Mouse (Mus musculus): ENCODE results near the gene 1810013L24Rik.
A peak's percentile ranks its signal among the peaks of the same experiment; 100 is the strongest.
"Not testable (repeated sequence)": the region's sequence is repeated elsewhere in the genome, so short reads cannot be mapped to it uniquely, and the experiment has no call there.

The 1810013L24Rik gene

DNA sequence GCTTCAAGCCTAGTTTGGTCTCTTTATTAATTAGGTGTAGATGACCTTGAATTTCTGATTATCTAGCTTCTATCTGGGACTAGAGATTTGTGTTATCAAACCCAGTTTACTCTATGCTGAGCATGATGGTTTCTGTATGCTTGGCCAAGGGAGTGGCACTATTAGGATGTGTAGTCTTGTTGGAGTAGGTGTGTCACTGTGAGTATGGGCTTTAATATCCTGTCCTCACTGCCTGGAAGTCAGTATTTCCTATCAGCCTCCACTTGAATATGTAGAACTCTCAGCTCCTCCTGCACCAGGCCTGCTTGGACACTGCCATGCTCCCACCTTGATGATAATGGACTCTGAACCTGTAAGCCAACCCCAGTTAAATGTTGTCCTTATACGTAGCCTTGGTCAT, 7.0 kb downstream of the 1810013L24Rik start:
- no peak for DNase-seq (ENCODE audit: low spot score in 2 of 2)

DNA sequence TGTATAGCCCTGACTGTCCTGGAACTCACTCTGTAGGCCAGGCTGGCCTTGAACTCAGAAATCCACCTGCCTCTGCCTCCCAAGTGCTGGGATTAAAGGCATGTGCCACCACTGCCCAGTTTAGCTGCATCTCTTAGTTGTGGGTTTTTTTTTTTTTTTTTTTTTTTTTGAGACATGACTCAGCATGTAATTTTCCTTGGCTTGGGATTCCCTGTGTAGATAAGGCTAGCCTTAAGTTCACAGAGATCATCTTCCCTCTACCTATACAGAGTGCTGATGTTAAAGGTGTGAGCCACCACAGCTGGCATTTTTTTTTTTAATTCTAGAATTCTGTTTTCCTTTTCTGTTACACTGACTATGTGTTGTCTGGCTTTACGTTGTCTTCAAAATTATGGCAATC, 7.7 kb downstream of the 1810013L24Rik start:
- no peak for DNase-seq (ENCODE audit: low spot score in 2 of 2)

DNA sequence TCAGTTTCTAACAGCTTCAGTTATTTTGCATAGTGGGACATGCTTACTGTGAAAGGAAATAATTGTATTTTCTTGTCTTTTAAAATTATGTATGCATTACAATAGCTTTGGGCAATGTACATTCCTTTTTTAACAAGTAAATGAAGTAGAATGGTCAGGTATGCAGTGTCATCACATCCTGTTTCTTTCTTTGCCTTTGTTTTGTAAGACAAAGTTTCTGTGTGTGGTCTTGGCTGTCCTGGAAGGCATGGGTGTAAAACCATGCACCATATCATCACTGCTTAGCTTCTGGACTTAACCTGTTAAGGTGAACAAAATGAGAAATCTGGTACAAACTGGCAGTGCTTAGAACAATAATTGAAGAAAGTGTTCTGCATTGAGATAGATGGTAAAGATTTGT, 9.0 kb downstream of the 1810013L24Rik start:
- DNase-seq (ENCODE audit: low spot score in 2 of 2): no peak

DNA sequence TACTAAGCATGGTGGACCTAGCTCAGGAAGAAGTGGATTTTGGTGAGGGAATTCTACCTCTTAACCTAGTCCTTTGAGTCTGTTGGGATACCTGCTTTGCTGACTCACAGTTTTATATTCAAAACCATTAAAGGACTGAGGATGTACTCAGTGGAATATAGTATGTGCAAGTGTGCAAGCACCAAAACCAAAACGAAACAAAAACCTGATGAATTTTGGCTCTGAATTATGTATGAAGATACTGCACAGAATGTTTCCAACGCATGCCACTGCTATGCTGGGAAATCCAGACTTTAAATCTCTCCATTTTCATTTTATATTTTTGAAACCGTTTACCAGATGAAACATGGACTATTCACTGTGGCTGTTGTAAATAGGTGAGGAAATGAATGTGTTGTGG, 10.7 kb downstream of the 1810013L24Rik start:
- DNase-seq (ENCODE audit: low spot score in 2 of 2): no peak

DNA sequence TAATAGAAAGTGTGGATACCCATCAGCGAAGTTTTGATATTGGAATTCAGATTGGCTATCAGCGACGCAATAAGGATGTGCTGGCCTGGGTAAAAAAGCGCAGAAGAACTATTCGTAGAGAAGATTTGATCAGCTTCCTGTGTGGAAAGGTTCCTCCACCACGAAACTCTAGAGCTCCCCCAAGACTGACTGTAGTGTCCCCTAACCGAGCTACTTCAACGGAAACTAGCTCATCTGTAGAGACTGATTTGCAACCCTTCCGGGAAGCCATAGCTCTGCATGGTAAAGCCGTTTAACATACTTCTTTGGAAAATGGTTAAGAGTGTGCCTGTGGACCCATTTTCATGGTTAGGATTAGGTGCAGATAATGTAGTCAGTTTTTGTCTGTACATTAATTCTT, 13.1 kb downstream of the 1810013L24Rik start:
- no peak for DNase-seq (ENCODE audit: low spot score in 2 of 2)

DNA sequence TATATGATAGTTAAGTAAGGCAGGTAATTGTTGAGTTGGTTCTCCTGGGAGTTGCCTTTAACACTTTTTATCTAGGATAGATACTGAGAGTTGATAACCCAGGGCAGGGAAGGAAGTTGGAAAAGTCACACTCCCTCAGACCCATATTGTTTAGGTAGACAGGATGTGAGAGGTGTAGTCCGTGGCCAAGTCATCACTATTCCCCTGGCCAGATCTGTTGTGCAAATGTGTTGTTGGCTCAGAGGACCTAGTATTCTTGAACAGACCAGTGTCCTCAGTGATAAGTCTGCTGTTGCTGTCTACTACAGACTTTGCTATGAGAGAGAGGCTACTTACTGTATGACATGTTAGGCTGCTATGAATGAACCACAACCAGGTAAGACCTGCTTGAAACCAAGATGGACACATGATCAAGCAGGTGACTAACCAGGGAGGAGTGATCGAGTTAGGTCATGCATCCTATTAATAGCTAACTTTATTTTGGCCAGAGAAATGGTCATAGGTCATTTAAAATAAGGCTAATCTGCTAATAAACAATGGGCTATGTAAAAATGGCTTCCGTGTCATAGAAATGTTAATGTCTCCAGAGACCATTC, 13.8 kb downstream of the 1810013L24Rik start:
- DNase-seq (ENCODE audit: low spot score in 2 of 2): no peak

DNA sequence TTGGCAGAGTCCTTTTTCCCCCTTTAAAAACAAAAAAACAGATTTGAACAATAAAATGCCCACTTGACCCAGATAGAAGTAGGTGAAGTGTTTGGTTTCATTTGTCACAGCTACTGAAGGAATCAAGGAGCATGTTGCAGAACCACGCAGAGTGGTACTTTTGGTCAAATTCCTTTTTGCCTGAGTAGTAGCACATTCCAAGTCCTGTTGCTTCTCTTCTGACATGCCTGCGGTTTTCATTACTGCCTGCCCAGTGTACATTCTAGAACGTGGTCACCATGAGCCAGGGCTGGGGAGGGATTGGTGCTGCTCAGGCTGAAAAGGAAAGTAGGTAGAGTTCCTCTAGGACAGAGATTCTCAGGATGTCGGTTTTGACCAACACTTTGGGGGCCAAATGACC, 16.1 kb downstream of the 1810013L24Rik start:
- DNase-seq (ENCODE audit: low spot score in 2 of 2): no peak

DNA sequence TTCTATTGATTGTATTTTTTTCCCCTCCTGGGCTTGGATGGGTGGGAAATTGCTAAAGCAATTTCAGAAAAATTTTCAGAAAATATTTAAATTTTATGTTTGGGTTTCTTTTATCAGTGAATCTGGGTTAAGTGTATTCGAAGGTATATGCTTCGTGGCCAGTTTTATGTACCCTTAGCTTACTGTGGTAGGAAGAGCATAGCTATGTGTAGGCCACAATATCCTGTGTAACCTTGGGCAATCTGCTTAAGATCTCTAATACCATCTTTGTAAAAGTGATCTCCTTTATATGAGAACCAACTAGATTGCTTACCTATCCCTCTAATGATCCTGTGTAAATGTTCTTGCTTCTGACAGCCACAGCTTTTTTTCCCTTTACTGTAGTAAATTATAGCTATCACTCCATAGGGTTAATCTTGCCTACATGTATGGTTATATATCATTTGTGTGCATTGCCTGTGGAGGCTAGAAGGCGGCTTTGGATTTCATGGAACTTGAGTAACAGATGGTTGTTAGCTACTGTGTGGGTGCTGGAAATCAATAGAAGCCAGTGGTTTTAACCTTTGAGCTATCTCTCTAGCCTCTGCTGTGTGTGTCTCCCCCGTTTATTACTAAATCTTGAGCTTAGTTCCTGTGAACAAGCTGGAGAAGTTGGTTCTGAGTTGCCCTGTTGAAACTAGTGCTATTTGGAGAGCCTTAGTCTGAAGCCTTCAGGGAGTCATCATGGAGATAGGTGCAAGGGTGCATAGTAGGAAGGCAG, 18.6 kb downstream of the 1810013L24Rik start:
- DNase-seq (ENCODE audit: low spot score in 2 of 2): no peak

DNA sequence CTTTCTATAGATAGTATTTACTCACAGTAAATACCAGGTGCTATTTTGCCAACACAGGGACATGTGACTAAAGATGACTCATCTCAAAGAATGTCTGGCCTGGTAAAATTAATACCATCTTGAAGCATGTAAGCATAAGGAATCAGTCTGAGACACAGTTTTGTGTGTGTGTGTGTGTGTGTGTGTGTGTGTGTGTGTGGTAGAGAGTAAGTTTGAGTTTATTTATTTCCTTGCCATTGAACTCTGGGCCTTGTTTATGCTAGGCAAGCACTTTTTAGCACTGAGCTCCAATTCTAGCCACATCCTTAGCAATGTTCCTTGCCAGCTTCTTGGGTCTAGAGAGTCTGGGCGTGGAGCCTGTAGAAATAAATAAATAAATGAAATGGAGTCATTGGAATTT, 20.0 kb downstream of the 1810013L24Rik start:
- no peak for DNase-seq (ENCODE audit: low spot score in 2 of 2)

DNA sequence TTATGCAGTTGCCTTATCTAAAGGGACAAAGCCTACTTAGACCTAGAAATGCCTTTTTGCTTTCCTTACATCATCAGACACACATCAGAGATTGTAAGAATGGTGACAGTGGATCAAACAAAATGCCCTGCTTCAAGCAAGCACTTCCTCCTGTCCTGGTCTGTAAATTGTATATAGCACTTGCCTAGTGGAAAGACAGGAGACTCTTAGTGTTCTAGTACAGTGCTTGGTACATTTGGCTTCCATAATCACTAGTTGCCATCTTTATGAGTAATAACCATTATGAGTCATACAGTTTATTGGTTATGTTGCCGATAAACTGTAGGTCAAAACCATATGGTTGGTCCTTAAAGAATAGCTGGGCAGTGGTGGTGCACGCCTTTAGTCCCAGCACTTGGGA, 25.2 kb downstream of the 1810013L24Rik start:
- DNase-seq (ENCODE audit: low spot score in 2 of 2): no peak

DNA sequence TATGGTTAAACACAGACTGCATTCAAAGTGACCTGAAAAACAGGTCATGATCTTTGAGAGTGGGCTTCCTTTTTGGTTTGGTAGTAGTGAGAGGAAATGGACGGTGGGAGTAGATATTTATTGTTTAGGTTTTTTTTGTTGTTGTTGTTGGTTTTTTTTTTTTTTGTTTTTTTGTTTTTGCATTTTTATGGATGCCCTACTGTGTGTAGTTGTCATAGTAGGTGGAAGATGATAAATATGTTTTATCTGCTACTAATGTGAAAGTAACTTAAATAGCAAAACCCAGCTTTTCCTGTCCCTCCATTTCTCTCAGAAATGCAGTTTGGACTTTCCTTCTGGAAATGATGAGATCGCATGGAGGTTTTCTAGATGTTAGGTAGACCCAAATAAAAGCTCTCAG, 26.9 kb downstream of the 1810013L24Rik start:
- DNase-seq (ENCODE audit: low spot score in 2 of 2): no peak

DNA sequence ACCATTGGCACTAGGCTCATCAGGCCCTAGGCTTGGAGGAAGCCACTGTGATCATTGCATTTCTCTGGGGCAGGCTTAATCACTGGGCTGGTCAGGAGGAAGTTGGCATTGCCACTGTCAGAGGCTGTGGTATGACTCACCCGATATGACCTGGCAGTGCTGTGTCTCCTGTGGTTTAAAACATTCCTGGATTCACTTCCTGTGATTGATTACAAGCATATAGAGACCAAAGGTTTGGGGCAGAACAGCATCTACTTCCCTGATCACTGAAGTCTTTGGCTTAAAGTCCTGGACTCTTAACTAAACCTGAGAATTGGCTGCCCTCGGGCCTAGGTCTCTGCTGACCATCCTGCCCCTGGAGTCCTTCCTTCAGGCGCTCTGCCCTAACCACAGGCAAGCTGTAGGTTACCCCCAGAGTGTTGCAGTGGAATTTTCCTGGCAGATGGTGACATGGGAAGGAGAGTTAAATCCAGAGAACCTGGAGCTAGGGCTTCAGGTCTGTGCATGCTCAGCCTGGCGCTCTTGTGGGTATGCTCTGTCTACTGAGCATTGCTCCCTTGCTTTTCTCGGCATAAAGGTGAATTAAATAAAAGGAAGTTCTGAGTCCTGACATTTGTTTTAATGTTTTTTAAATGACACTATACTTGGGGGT, 32.6 kb downstream of the 1810013L24Rik start:
- DNase-seq (ENCODE audit: low spot score in 2 of 2): no peak

DNA sequence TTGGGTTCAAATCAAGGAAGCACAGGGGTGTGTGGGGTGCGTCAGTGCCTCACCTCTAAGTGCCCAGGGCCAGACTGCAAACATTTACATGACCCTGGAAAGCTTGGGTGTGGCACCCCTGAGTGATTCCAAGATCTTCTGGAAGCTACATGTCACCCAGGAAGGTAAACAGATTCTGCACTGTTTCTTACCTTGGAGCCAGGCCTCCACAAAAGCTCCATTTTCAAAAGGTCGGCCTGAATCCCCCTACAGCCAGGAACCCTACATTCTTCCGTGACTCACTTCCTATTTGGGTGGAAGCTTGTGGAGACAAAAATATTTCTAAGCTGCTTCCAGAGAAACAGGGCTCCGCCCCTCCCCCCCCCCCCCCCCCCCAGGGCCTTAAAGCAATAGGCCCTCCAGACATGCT, 34.3 kb downstream of the 1810013L24Rik start:
- DNase-seq (ENCODE audit: low spot score in 2 of 2): no peak

DNA sequence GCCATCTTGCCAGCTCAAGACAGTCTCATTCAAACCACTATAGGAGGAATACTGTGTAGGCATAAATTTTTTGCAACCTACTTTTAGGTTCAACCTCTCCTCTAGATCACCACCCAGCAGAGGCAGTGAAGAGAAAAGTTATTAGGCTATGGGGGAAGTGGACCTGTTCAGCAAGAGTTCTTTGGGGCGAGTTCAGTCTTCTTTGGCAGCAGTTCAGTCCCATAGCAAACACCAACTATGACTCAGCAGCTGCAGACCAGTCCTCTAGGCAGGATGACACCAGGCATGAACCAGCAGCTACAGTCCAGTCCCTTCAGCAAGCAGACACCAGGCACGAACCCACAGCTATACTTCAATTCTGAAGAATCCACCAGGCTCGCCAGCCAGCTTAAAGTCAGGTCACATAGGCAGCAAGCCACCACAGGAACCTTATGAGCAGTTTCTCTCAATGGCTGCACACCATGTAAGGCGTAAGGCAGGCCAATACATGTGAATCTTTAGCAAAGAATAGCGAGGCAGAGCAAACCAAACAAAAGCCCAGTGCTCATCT, 37.6 kb downstream of the 1810013L24Rik start:
- no peak for DNase-seq (ENCODE audit: low spot score in 2 of 2)

DNA sequence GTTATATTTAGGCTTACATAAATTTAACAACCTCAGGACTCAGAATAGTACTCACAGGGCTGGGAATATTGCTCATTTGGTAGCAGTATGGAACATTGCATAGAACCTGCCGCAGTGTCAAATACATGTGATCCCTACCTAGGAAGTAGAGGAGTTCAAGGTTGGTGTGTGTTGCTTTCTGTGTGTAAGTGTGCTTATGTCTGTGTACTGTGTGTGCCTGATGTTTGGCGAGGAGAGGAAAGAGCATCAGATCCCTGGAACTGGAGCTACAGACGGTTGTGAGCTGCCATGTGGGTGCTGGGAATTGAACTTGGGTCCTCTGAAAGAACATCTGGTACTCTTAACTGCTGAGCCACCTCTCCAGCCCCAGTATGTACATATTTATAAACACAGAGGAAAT, 38.6 kb downstream of the 1810013L24Rik start:
- no peak for DNase-seq (ENCODE audit: low spot score in 2 of 2)

DNA sequence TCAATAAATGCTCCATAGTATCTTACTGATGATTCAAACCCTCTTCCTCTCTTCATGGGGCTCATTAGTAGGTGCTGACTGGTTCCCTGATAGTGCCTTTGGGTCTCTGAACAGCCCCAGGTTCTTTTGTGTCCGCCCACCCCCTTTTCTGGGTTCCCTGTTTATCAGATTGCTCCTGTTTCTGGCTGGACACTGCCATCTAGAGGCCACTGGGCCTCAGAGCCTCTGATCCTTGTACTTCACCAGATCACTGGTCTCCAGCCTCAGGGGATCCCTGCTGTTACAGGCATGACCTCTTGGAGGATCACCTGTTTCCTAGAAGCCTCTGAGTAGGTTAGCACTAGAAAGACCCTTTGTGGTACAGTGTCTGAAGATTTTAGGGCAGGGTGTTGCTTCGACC, 39.8 kb downstream of the 1810013L24Rik start:
- DNase-seq (ENCODE audit: low spot score in 2 of 2): peak; percentile 47 to 74

DNA sequence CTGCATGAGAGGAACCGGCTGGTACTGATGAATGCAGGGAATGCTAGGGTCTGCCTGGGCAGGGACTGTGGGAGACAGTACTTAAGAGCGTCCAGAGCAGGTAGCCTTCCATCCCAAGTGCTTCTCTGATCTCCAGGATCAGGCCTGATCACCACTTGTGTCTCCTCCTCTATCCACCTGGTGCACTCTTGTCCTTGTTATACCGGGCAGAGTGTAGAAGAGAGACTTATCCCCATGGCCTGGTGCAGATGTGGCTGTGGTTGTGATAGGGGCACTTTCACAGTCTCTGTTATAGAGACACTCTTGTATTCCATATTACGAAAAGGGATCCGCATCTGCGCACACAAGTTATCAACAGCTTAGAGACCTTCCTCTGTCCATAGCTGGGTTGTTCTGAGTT, 41.5 kb downstream of the 1810013L24Rik start:
- no peak for DNase-seq (ENCODE audit: low spot score in 2 of 2)

DNA sequence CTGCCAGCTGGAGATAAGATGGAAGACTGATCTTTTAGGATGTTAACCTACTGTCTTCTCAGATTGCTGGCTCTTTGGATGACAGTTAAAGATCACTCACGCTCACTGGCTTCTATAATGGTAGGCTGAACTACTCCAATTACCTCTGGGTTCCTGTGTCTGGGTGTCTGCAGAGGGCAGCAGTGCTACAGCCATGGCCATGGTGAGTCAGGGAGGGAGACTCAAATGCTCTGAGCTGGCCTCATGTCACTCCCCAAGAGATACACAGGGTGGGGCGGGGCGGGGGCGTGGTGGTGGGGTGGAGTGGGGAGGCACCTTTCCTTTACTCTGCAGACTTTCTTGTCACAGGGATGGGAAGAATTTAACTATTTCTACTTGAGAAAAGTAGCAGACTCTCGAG, 42.1 kb downstream of the 1810013L24Rik start:
- DNase-seq (ENCODE audit: low spot score in 2 of 2): no peak

DNA sequence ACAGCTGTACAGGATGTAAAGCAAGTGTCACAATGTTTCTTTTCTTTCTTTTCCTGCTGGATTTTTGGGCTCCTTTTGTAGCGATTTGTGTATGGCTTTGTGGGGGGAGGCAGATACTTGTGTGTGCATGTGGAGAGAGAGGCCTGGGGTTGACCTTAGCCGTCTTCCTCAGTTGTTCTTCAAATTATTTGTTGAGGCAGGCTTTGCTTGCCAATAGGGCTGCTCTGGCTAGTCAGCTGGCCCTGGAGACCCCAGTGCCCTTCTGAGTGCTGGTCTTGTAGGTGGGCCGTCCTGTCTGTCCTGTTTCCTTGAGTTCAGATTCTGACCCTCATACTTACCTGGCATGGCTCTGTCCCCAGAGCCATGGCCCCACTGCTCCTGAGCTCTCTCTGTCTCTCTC, 42.6 kb downstream of the 1810013L24Rik start:
- DNase-seq (ENCODE audit: low spot score in 2 of 2): no peak

DNA sequence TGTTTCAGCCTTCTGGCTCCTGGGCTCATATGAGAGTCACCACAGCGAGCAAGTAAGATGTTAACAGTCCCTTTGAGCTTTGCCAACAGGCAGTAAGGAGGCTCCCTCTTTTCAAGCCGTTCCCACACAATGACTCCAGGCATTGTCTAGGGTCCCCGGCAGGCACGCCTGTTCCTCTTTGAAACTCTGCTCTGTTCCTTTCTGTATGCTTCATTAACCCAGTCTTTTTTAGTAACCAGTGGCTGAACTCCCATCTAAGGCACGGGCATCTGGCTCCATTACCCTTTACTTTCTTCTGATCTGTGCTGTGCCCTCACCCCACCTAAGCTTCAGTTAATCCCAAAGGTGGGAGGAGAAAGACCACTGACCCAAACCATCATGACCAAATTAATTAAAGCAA, 50.2 kb downstream of the 1810013L24Rik start:
- DNase-seq (ENCODE audit: low spot score in 2 of 2): no peak

DNA sequence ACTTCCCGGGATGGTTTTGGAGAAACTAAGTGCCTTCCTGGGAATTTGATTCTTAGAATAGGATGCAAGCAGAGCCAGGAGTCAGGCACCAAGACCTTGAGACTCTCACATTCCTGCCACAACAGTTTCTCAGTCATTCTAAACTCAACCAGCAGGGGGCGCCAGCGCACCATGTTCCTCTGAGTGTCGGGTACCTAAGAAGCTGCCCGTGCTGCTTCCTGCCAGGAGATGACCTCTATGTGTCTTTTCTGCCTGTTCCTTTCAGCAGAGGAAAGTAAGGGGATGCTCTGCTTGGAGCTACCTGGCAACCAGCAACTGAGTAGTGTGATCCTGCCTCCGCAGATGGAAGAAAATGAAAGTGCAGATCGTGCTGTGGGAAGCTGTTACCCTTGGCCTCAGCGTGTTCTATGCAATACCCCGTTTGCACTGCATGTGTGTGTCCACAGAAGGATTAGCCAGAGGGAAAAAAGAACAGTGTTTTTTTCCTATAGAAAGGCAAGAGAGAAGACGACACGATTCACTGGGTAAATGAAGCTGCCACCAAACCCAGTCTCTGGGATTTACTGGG, 53.9 kb downstream of the 1810013L24Rik start:
- peak; percentile 94 to 95 for DNase-seq (ENCODE audit: low spot score in 2 of 2)

DNA sequence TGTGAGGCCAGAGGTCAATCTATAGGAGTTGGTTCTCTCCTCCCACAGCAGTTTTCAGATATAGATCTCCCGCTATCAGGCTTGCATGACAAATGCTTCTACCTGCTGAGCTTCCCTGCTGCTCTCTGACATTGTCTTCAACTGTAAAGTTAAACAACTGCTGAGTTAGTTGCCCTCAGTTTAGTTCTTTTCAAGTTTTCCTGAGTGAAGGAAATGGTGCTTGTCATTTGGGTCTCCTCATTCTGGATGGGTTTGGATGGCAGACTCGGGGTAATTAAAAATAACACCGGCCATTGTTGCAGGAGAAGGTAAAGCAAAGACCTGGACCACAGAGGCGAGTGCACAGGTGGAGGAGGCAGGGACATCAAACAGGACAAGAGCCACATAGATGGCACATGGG, 64.3 kb downstream of the 1810013L24Rik start:
- not testable (repeated sequence) for DNase-seq (ENCODE audit: low spot score in 2 of 2)

DNA sequence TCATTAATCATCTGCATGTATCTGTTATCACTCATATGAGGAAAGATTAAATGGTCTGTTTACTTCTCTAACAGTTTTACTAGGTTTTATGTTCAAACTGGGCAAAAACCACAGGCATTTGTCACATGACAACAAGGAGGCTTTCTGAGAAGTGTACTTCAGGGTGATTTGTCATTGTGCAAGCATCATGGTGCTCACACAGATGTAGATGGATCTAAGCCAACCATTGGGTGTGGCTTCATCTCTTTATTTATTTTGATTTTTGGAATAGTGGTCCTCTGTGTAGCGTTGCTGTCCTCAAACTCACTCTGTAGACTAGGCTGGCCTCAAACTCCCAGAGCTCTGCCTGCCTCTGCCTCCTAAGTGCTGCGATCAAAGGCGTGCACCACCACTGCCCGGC, 65.4 kb downstream of the 1810013L24Rik start:
- DNase-seq (ENCODE audit: low spot score in 2 of 2): no peak
